Mouse (Mus musculus) ES-E14 (cell line): ENCODE results near the gene Cacna1f.

Experiments used
- CHD2 ChIP-seq: IDR thresholded peaks from 2 replicates; pipeline ENCODE4 v1.6.1; 2014; ENCODE audit warnings: mild to moderate bottlenecking, low read depth, low read length, inconsistent platforms
- HCFC1 ChIP-seq: IDR thresholded peaks from 2 replicates; pipeline ENCODE4 v1.6.1; 2012; ENCODE audit warnings: low read length, inconsistent platforms, borderline replicate concordance; ENCODE audit not compliant: insufficient read depth
- MAFK ChIP-seq: IDR thresholded peaks from 2 replicates; pipeline ENCODE4 v1.6.1; 2014; ENCODE audit warnings: mild to moderate bottlenecking, low read depth, low read length, inconsistent platforms; ENCODE audit not compliant: insufficient read depth
- ZC3H11A ChIP-seq: IDR thresholded peaks from 2 replicates; pipeline ENCODE4 v1.6.1; 2012; ENCODE audit warnings: low read depth, mild to moderate bottlenecking, inconsistent platforms, low read length, borderline replicate concordance
- ZNF384 ChIP-seq: IDR thresholded peaks from 2 replicates; pipeline ENCODE4 v1.6.1; 2012; ENCODE audit warnings: low read depth, low read length, inconsistent platforms

DNA sequence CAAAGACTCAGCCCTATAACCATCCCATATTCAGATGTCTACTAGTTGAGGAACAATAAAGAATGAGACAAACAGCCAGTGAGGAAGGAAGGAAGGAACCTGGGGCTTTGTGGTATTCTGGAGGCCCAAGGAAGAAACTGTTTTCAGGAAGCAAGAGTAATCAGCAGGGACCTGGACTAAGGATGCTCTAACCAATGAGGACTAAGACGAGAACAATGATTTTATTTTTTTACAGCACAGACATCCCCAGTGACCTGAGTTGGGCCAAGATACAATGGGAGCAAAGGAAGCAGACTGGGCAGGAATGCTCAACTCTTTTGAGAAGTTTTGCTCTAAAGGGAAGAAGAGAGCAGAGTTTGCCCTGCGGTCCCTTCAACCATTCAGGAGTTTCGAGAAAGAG lies 56.1 kb downstream of the Cacna1f start:
- no peak for TF ChIP-seq CHD2
- no peak for TF ChIP-seq ZNF384
- no peak for TF ChIP-seq ZC3H11A
- no peak for TF ChIP-seq MAFK
- TF ChIP-seq HCFC1, result no peak
